Mouse (Mus musculus): ENCODE results near the gene Bex6. TPM values are rescaled to one million over a fixed set of nuclear protein-coding genes. Genes with fewer than 3 reads are reported as not detected.

Gene Bex6
- total RNA-seq (2021), result not detected

GRCm38 (mm10) chr16:32179333-32179901 is at the start of gene Bex6:
Gene Bex6 (plus strand): TSS chr16:32179823.
- no peak for DNase-seq (ENCODE audit: low spot score)
- intact Hi-C loops (cut with DNase I), result no loop called here

- DNase-seq (ENCODE audit: low spot score), result peak; percentile 38
- intact Hi-C loops (cut with DNase I), result no loop called here
Measured at GRCm38 (mm10) chr16:32130190-32130826, 49.3 kb upstream of the Bex6 start.

GRCm38 (mm10) chr16:32133148-32133547 is 46.5 kb upstream of the Bex6 start:
- DNase-seq (ENCODE audit: low spot score), result no peak
- intact Hi-C loops (cut with DNase I), result no loop called here

GRCm38 (mm10) chr16:32135842-32136357 is 43.7 kb upstream of the Bex6 start:
- intact Hi-C loops (cut with DNase I), result no loop called here
- no peak for DNase-seq (ENCODE audit: low spot score)

- no peak for DNase-seq (ENCODE audit: low spot score)
- intact Hi-C loops (cut with DNase I), result no loop called here
Measured at GRCm38 (mm10) chr16:32138954-32139353, 40.7 kb upstream of the Bex6 start.

GRCm38 (mm10) chr16:32143766-32144165 is 35.9 kb upstream of the Bex6 start:
- DNase-seq (ENCODE audit: low spot score), result no peak
- intact Hi-C loops (cut with DNase I), result no loop called here

- intact Hi-C loops (cut with DNase I), result no loop called here
Measured at GRCm38 (mm10) chr16:32144592-32144991, 35.0 kb upstream of the Bex6 start.

GRCm38 (mm10) chr16:32147589-32148207 is 31.9 kb upstream of the Bex6 start:
- intact Hi-C loops (cut with DNase I), result no loop called here
- no peak for DNase-seq (ENCODE audit: low spot score)

More at GRCm38 (mm10) chr16:32144592-32144991, 35.0 kb upstream of the Bex6 start:
- no peak for DNase-seq (ENCODE audit: low spot score)

GRCm38 (mm10) chr16:32153976-32154375 is 25.6 kb upstream of the Bex6 start:
- intact Hi-C loops (cut with DNase I), result no loop called here
- DNase-seq (ENCODE audit: low spot score), result no peak

- DNase-seq (ENCODE audit: low spot score), result no peak
- intact Hi-C loops (cut with DNase I), result no loop called here
Measured at GRCm38 (mm10) chr16:32154437-32154836, 25.2 kb upstream of the Bex6 start.

GRCm38 (mm10) chr16:32156719-32157118 is 22.9 kb upstream of the Bex6 start:
- intact Hi-C loops (cut with DNase I), result no loop called here

GRCm38 (mm10) chr16:32157369-32157768 is 22.3 kb upstream of the Bex6 start:
- DNase-seq (ENCODE audit: low spot score), result no peak
- intact Hi-C loops (cut with DNase I), result no loop called here

More at GRCm38 (mm10) chr16:32156719-32157118, 22.9 kb upstream of the Bex6 start:
- DNase-seq (ENCODE audit: low spot score), result no peak

GRCm38 (mm10) chr16:32158966-32159365 is 20.7 kb upstream of the Bex6 start:
- intact Hi-C loops (cut with DNase I), result no loop called here
- DNase-seq (ENCODE audit: low spot score), result no peak

- intact Hi-C loops (cut with DNase I), result loop anchor here (10.0 kb wide), 1 partner anchor 46 kb away; no protein-coding TSS in a partner anchor
- DNase-seq (ENCODE audit: low spot score), result no peak
Measured at GRCm38 (mm10) chr16:32160742-32161323, 18.8 kb upstream of the Bex6 start.

GRCm38 (mm10) chr16:32163392-32163791 is 16.2 kb upstream of the Bex6 start:
- DNase-seq (ENCODE audit: low spot score), result no peak
- intact Hi-C loops (cut with DNase I), result loop anchor here (10.0 kb wide), 1 partner anchor 49 kb away; no protein-coding TSS in a partner anchor

GRCm38 (mm10) chr16:32163891-32164290 is 15.7 kb upstream of the Bex6 start:
- no peak for DNase-seq (ENCODE audit: low spot score)
- intact Hi-C loops (cut with DNase I), result loop anchor here (10.0 kb wide), 1 partner anchor 49 kb away; no protein-coding TSS in a partner anchor

GRCm38 (mm10) chr16:32164396-32165027 is 15.1 kb upstream of the Bex6 start:
- no peak for DNase-seq (ENCODE audit: low spot score)

GRCm38 (mm10) chr16:32165281-32165821 is 14.3 kb upstream of the Bex6 start, which contains the start of gene Nrros:
Gene Nrros (minus strand): TSS chr16:32165594.
- intact Hi-C loops (cut with DNase I), result loop anchor here (10.0 kb wide), 1 partner anchor 51 kb away; no protein-coding TSS in a partner anchor

More at GRCm38 (mm10) chr16:32164396-32165027, 15.1 kb upstream of the Bex6 start:
- intact Hi-C loops (cut with DNase I), result loop anchor here (10.0 kb wide), 1 partner anchor 50 kb away; no protein-coding TSS in a partner anchor

GRCm38 (mm10) chr16:32167819-32168545 is 11.6 kb upstream of the Bex6 start:
- intact Hi-C loops (cut with DNase I), result loop anchor here (10.0 kb wide), 1 partner anchor 53 kb away; no protein-coding TSS in a partner anchor
- no peak for DNase-seq (ENCODE audit: low spot score)

More at GRCm38 (mm10) chr16:32165281-32165821, 14.3 kb upstream of the Bex6 start, which contains the start of gene Nrros:
- peak; percentile 28 for DNase-seq (ENCODE audit: low spot score)
